Mouse (Mus musculus) lung, postnatal 0 days (tissue): Measurements from ENCODE around the gene Med1. TPM values are rescaled to one million over a fixed set of nuclear protein-coding genes. Genes with fewer than 3 reads are reported as not detected.
"Not testable (repeated sequence)": the region's sequence is repeated elsewhere in the genome, so short reads cannot be mapped to it uniquely, and the experiment has no call there.

Source experiments
- ATAC-seq: fragments of 200-750 bp; cut with Nextera tagmentation; 2 replicates; pipeline ENCODE4 v1.8.0; 2017; ENCODE audit warnings: moderate library complexity
- DNase-seq: peaks from one replicate; pipeline ENCODE4 v3.0.0-alpha.2; 2016; ENCODE audit warnings: low spot score
- H3K27ac ChIP-seq: fragments of 300-500 bp; sonication (generic); 2 replicates; pipeline ENCODE4 v1.5.1; 2014; ENCODE audit warnings: antibody characterized with exemption, mild to moderate bottlenecking, low read length, mixed read lengths
- H3K27me3 ChIP-seq: fragments of 300-500 bp; sonication (generic); replicated peaks from 2 replicates; pipeline ENCODE4 v1.6.1; 2014; ENCODE audit warnings: low read length, mixed read lengths; ENCODE audit not compliant: insufficient read depth
- H3K36me3 ChIP-seq: fragments of 300-500 bp; sonication (generic); 2 replicates; pipeline ENCODE4 v1.6.1; 2014; ENCODE audit warnings: low read length, mixed read lengths; ENCODE audit not compliant: insufficient read depth
- H3K4me1 ChIP-seq: fragments of 300-500 bp; sonication (generic); 2 replicates; pipeline ENCODE4 v1.6.1; 2014; ENCODE audit warnings: antibody characterized with exemption, low read depth, low read length, mixed read lengths; ENCODE audit not compliant: insufficient read depth
- H3K4me2 ChIP-seq: fragments of 300-500 bp; sonication (generic); replicated peaks from 2 replicates; pipeline ENCODE4 v1.6.1; 2014; ENCODE audit warnings: low read depth, mild to moderate bottlenecking, low read length, moderate library complexity, mixed read lengths
- H3K4me3 ChIP-seq: fragments of 300-500 bp; sonication (generic); 2 replicates; pipeline ENCODE4 v1.5.1; 2014; ENCODE audit warnings: low read depth, low read length
- H3K9ac ChIP-seq: fragments of 300-500 bp; sonication (generic); replicated peaks from 2 replicates; pipeline ENCODE4 v1.6.1; 2014; ENCODE audit warnings: low read depth, mild to moderate bottlenecking
- H3K9me3 ChIP-seq: fragments of 300-500 bp; sonication (generic); 2 replicates; pipeline ENCODE4 v1.6.1; 2016; ENCODE audit warnings: low read length, mixed read lengths
- CTCF ChIP-seq: IDR thresholded peaks from 2 replicates; pipeline ENCODE4 v1.5.1; 2016; ENCODE audit warnings: antibody characterized with exemption, mild to moderate bottlenecking
- EP300 ChIP-seq: IDR thresholded peaks from 2 replicates; pipeline ENCODE4 v1.6.1; 2016; ENCODE audit warnings: antibody characterized with exemption, mild to moderate bottlenecking, control low read depth
- WGBS: fragments of 180-500 bp; shearing (Covaris S2); extraction: QIAGEN DNeasy Blood & Tissue Kit; methylation state at CpG from one replicate; pipeline ENCODE4 v1.1.7; 2014; 5-methylcytosine and 5-hydroxymethylcytosine counted together
- polyA plus RNA-seq: library from polyadenylated mRNA; unstranded; fragments of >200 nt; fragmentation: Nextera tagmentation; extraction: Ambion mirVana; gene quantifications from 2 replicates; pipeline ENCODE4 v1.2.1, GENCODE M21; 2015

Gene Med1
- 32.2 and 34.1 TPM in 2 replicates for polyA plus RNA-seq

DNA sequence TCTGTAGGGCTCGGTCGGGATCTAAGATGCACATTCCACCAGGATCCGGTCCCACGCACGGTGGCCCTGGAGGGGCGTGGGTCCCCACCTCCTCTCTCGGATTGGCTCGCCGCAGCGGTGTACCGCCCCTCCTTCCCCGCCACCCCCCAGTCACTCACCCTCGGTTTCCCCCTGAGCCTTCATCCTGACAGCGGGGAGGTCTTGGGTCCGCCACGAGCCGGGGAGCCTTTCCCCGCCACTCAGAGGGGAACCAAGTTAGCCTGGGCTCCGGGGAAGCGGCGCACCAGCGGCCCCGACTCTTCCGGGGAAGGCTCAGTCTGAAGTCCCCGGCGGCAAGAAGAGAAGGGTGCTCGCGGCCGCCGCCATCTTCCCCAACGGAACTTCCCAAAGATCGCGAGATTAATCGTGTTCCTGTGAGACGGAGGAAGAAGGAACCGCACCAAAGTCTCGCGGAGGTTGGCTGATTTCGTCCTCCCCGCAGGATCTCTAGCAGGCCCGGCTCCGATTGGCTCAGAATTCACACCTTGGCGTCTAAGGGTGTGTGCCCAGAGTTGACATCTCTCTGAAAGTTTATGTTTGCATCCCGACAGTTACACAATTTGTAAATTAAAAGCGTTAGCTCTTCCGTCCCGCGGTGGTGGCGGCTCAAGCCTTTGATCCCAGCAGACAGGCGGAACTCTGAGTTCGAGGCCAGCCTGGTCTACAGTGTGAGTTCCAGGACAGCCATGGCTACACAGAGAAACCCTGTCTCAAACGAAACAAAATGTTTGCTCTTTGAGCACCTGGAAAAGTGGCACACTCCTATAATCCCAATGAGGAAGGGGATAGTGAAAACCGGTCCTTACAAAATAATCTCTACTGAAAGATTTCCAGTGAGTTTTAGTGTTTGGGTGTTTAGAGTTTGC lies at the start of gene Med1:
Gene Med1 (minus strand): TSS at position 393 of the 905 bp plus-strand sequence.
- peak; percentile 100 for DNase-seq
- Histone ChIP-seq H3K4me1 (no peaks in the 10 kb centered on the region), H3K36me3 (no peaks in the 10 kb centered on the region; the same call in 1 of the 2 replicates), H3K27me3 (no peaks in the 10 kb centered on the region), H3K4me2 (peak within 1 kb of the TSS; percentile 72), H3K4me3 (peak within 1 kb of the TSS; percentile 83), H3K9ac (peak within 1 kb of the TSS; percentile 88), H3K27ac (peak within 1 kb of the TSS; percentile 92), H3K9me3 (no peaks in the 10 kb centered on the region)
- no peak for TF ChIP-seq CTCF
- peak; percentile 73 for TF ChIP-seq EP300
- peak; percentile 98 for ATAC-seq
- WGBS = 1% methylated on average over 49 of the region's 53 CpGs

DNA sequence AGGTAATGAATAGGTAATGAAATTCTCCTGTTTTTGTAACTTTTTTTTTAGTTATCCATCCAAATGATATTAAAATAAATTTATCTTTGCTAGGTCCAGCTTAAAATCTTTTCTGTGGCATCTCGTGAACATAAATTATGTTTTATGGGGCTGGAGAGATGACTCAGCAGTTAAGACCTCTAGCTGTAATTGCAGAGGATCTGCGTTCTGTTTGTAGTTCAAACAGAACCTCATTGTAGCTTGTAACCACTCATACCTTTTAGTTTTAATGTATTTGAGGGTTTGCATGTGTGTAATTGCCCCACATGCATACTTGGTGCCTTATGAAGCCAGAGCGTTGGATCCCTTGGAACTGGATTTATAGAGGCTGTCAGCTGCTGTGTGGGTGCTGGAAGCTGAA lies 45.9 kb upstream of the Med1 start:
- Histone ChIP-seq H3K27ac (no peak overlapping the region), H3K36me3 (peaks cover 39% of the 10 kb centered on the region; the same call in 1 of the 2 replicates), H3K4me1 (no peaks in the 10 kb centered on the region), H3K4me3 (no peak overlapping the region), H3K9ac (no peak overlapping the region), H3K9me3 (no peaks in the 10 kb centered on the region), H3K4me2 (no peak overlapping the region), H3K27me3 (no peaks in the 10 kb centered on the region)
- no peak for ATAC-seq
- WGBS = 86% methylated on average over 3 of the region's 3 CpGs
- DNase-seq = no peak
- TF ChIP-seq EP300 (no peak), CTCF (no peak)

GRCm38 (mm10) chr11:98238416-98238815 lies 45.3 kb upstream of the Med1 start:
- no peaks in the 10 kb centered on the region for H3K27me3 ChIP-seq
- WGBS = 73% methylated on average over 3 of the region's 3 CpGs
- H3K36me3 ChIP-seq = peaks cover 44% of the 10 kb centered on the region; the same call in 1 of the 2 replicates
- H3K4me2 ChIP-seq = no peak overlapping the region
- no peaks in the 10 kb centered on the region for H3K4me1 ChIP-seq
- DNase-seq = no peak
- no peak overlapping the region for H3K27ac ChIP-seq
- TF ChIP-seq CTCF (no peak), EP300 (no peak)
- no peaks in the 10 kb centered on the region for H3K9me3 ChIP-seq
- H3K9ac ChIP-seq = no peak overlapping the region
- no peak overlapping the region for H3K4me3 ChIP-seq
- no peak for ATAC-seq

GRCm38 (mm10) chr11:98226349-98226748 lies 33.3 kb upstream of the Med1 start:
- Histone ChIP-seq H3K27me3 (no peaks in the 10 kb centered on the region), H3K4me1 (no peaks in the 10 kb centered on the region), H3K27ac (no peak overlapping the region), H3K36me3 (peaks cover 46% of the 10 kb centered on the region; the same call in 1 of the 2 replicates), H3K4me3 (no peak overlapping the region), H3K9me3 (no peaks in the 10 kb centered on the region), H3K4me2 (no peak overlapping the region), H3K9ac (no peak overlapping the region)
- no peak for TF ChIP-seq EP300
- TF ChIP-seq CTCF = no peak
- WGBS = 90% methylated on average over 1 of the region's 1 CpGs
- DNase-seq (no peak), ATAC-seq (no peak)

DNA sequence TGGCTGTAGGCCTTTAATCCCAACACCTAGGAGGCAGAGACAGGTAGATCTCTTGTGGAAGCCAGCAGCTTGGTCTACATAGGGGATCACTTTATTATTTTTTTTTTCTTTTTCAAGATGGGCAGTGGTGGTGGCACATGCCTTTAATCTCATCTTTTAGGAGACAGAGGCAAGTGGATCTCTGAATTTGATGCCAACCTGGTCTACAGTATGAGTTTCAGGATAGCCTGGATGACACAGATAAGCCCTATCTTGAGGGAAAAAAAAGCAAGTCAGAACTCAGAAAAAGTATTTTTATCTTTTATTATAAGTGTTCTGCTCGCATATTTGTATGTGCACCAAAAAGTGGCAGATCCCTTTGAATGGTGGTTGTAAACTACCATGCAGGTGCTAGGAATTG lies 20.2 kb upstream of the Med1 start:
- DNase-seq (no peak), ATAC-seq (no peak)
- Histone ChIP-seq H3K9me3 (no peaks in the 10 kb centered on the region), H3K36me3 (peaks cover 11% of the 10 kb centered on the region; the same call in 1 of the 2 replicates), H3K4me1 (no peaks in the 10 kb centered on the region), H3K9ac (no peak overlapping the region), H3K4me2 (no peak overlapping the region), H3K27me3 (no peaks in the 10 kb centered on the region), H3K27ac (no peak overlapping the region), H3K4me3 (no peak overlapping the region)
- TF ChIP-seq CTCF = no peak
- no peak for TF ChIP-seq EP300
- 80% methylated on average over 1 of the region's 1 CpGs for WGBS

- not testable (repeated sequence) for H3K9me3 ChIP-seq, H3K4me2 ChIP-seq, H3K9ac ChIP-seq, H3K27ac ChIP-seq, H3K27me3 ChIP-seq, H3K4me1 ChIP-seq, ATAC-seq, DNase-seq, H3K4me3 ChIP-seq
- 85% methylated on average over 4 of the region's 5 CpGs for WGBS
- H3K36me3 ChIP-seq = peaks cover 11% of the 10 kb centered on the region; the same call in 1 of the 2 replicates
Measured at GRCm38 (mm10) chr11:98209661-98210060, 16.6 kb upstream of the Med1 start.

GRCm38 (mm10) chr11:98206281-98206680 lies 13.2 kb upstream of the Med1 start:
- not testable (repeated sequence) for H3K27ac ChIP-seq, H3K4me2 ChIP-seq, H3K27me3 ChIP-seq, H3K4me1 ChIP-seq, H3K9ac ChIP-seq, H3K9me3 ChIP-seq, ATAC-seq, DNase-seq
- Histone ChIP-seq H3K4me3 (peak overlapping the region; percentile 14; the same call in 1 of the 2 replicates), H3K36me3 (peaks cover 11% of the 10 kb centered on the region; the same call in 1 of the 2 replicates)
- 73% methylated on average over 3 of the region's 3 CpGs for WGBS
